Mouse (Mus musculus) neural tube, embryonic 11.5 days (tissue): ENCODE data around the gene Pdcd5. TPM values are rescaled to one million over a fixed set of nuclear protein-coding genes. Genes with fewer than 3 reads are reported as not detected.
A peak's percentile ranks its signal among the peaks of the same experiment; 100 is the strongest.

ENCODE experiments used
- ATAC-seq: fragments of 200-750 bp; cut with Nextera tagmentation; 2 replicates; pipeline ENCODE4 v1.8.0; 2017; ENCODE audit warnings: moderate number of reproducible peaks, mild to moderate bottlenecking, moderate TSS enrichment, moderate library complexity; ENCODE audit not compliant: insufficient read depth, low FRiP score, low TSS enrichment
- DNase-seq: peaks from one replicate; pipeline ENCODE4 v3.0.0-alpha.2; 2015; ENCODE audit warnings: low spot score
- H3K27ac ChIP-seq: fragments of 300-500 bp; sonication (generic); 2 replicates; pipeline ENCODE4 v1.5.1; 2014; ENCODE audit warnings: low read depth, mild to moderate bottlenecking, low read length
- H3K27me3 ChIP-seq: fragments of 300-500 bp; sonication (generic); 2 replicates; pipeline ENCODE4 v1.6.1; 2014; ENCODE audit warnings: mild to moderate bottlenecking, low read length, mixed read lengths; ENCODE audit not compliant: control insufficient read depth, insufficient read depth
- H3K36me3 ChIP-seq: fragments of 300-500 bp; sonication (generic); 2 replicates; pipeline ENCODE4 v1.6.1; 2014; ENCODE audit warnings: mild to moderate bottlenecking, low read length, moderate library complexity, mixed read lengths; ENCODE audit not compliant: control insufficient read depth, insufficient read depth
- H3K4me1 ChIP-seq: fragments of 300-500 bp; sonication (generic); 2 replicates; pipeline ENCODE4 v1.6.1; 2014; ENCODE audit warnings: low read length, mixed read lengths; ENCODE audit not compliant: control insufficient read depth, insufficient read depth
- H3K4me2 ChIP-seq: fragments of 300-500 bp; sonication (generic); 2 replicates; pipeline ENCODE4 v1.6.1; 2014; ENCODE audit warnings: low read depth, mild to moderate bottlenecking, moderate library complexity
- H3K4me3 ChIP-seq: fragments of 300-500 bp; sonication (generic); 2 replicates; pipeline ENCODE4 v1.5.1; 2014; ENCODE audit warnings: low read depth, low read length
- H3K9ac ChIP-seq: fragments of 300-500 bp; sonication (generic); 2 replicates; pipeline ENCODE4 v1.6.1; 2014; ENCODE audit warnings: mild to moderate bottlenecking, low read length
- H3K9me3 ChIP-seq: fragments of 300-500 bp; sonication (generic); 2 replicates; pipeline ENCODE4 v1.6.1; 2016; ENCODE audit warnings: low read length; ENCODE audit not compliant: control insufficient read depth
- WGBS: fragments of 180-500 bp; shearing (Covaris S2); extraction: QIAGEN DNeasy Blood & Tissue Kit; methylation state at CpG from one replicate; pipeline ENCODE4 v1.1.7; 2014; 5-methylcytosine and 5-hydroxymethylcytosine counted together
- polyA plus RNA-seq: library from polyadenylated mRNA; unstranded; fragments of >200 nt; fragmentation: Nextera tagmentation; extraction: Ambion mirVana; gene quantifications from 2 replicates; pipeline ENCODE4 v1.2.1, GENCODE M21; 2014

Gene Pdcd5
- polyA plus RNA-seq, 1 experiment from 2014 or later: 275 TPM

DNA sequence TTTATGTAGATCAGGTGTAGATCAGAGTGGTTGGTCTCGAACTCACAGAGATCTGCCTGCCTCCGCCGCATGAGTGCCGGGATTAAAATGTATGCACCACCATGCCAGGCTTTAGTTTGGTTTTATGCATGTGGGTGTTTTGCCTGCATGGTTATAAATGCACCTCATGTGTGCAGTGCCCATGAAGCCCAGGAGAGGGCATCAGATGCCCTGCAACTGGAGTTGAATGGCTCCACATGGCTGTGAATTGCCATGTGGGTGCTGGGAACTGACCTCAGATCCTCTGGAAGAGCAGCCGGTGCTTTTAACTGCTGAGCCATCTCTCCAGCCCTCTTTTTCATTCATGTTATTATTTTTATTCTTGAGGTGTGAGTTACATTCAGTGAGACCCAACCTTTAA lies 21.3 kb downstream of the Pdcd5 start:
- no peaks in the 10 kb centered on the region for H3K9me3 ChIP-seq
- WGBS: 99% methylated on average over 5 of the region's 5 CpGs
- no peak overlapping the region for H3K4me2 ChIP-seq
- no peaks in the 10 kb centered on the region for H3K4me1 ChIP-seq
- no peak overlapping the region for H3K27ac ChIP-seq
- peaks cover under 1% of the 10 kb centered on the region for H3K36me3 ChIP-seq
- ATAC-seq (no peak), DNase-seq (no peak)
- H3K4me3 ChIP-seq: no peak overlapping the region
- no peaks in the 10 kb centered on the region for H3K27me3 ChIP-seq
- no peak overlapping the region for H3K9ac ChIP-seq

- DNase-seq (no peak), ATAC-seq (no peak)
- Histone ChIP-seq H3K9ac (no peak overlapping the region), H3K4me2 (no peak overlapping the region), H3K27me3 (no peaks in the 10 kb centered on the region), H3K9me3 (no peaks in the 10 kb centered on the region), H3K4me1 (no peaks in the 10 kb centered on the region), H3K4me3 (no peak overlapping the region), H3K27ac (no peak overlapping the region), H3K36me3 (no peaks in the 10 kb centered on the region; the same call in 1 of the 2 replicates)
- whole genome bisulfite sequencing: 95% methylated on average over 10 of the region's 10 CpGs
Observed at GRCm38 (mm10) chr7:35622626-35623025, 24.7 kb downstream of the Pdcd5 start.

- DNase-seq (peak; percentile 22), ATAC-seq (no peak; the same call in 1 of the 2 replicates)
- Histone ChIP-seq H3K36me3 (peaks cover 4% of the 10 kb centered on the region; the same call in 1 of the 2 replicates), H3K4me2 (no peak overlapping the region), H3K4me1 (no peaks in the 10 kb centered on the region), H3K27ac (no peak overlapping the region), H3K9ac (no peak overlapping the region), H3K27me3 (no peaks in the 10 kb centered on the region), H3K9me3 (no peaks in the 10 kb centered on the region), H3K4me3 (no peak overlapping the region)
- 47% methylated on average over 4 of the region's 4 CpGs for WGBS
Observed at GRCm38 (mm10) chr7:35617513-35617912, 29.8 kb downstream of the Pdcd5 start.

DNA sequence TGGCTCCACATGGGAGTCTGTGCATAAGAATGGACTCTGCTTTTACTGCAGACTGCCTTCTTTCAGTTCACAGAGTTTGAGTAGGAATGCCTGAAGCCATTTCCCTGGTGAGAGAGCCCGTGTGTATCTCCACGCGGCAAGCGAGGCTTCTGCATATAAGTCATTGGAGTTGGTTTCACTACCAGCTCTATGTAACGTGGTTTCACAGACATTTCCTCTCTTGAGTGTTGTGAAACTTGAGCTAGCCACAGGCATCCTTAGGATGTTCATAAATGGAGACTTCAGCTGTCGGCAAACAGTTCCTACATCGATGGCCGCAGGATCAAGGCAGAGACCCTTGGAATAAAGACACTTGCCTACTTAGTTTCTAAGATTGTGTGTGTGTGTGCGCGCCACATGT lies 38.1 kb downstream of the Pdcd5 start:
- DNase-seq (no peak), ATAC-seq (no peak)
- no peaks in the 10 kb centered on the region for H3K9me3 ChIP-seq
- H3K27ac ChIP-seq: no peak overlapping the region
- H3K27me3 ChIP-seq: no peaks in the 10 kb centered on the region
- 93% methylated on average over 10 of the region's 10 CpGs for WGBS
- no peak overlapping the region for H3K4me2 ChIP-seq
- no peak overlapping the region for H3K9ac ChIP-seq
- H3K4me1 ChIP-seq: no peaks in the 10 kb centered on the region
- H3K36me3 ChIP-seq: peaks cover 2% of the 10 kb centered on the region; the same call in 1 of the 2 replicates
- H3K4me3 ChIP-seq: no peak overlapping the region

DNA sequence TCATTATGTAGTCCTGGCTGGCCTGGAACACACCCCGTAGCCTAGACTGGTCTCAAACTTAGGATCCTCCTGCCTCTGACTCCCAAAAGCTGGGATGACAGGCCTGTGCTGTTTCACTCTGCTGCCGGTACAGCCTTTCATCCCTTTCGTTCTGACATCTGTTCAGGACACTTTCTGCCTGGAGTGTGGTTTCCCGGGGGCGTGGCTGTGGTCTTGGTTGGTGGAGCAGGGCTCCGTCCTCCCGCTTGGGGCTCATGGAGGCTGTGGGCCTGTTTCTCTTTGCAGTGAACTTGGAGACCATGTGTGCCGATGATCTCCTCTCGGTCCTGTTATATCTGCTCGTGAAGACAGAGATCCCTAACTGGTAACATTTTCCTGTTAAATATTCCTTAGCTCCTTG lies 40.5 kb downstream of the Pdcd5 start:
- WGBS: 90% methylated on average over 10 of the region's 10 CpGs
- no peak overlapping the region for H3K27ac ChIP-seq
- DNase-seq (no peak), ATAC-seq (no peak)
- no peak overlapping the region for H3K9ac ChIP-seq
- no peaks in the 10 kb centered on the region for H3K27me3 ChIP-seq
- H3K4me2 ChIP-seq: no peak overlapping the region
- H3K4me3 ChIP-seq: no peak overlapping the region
- no peaks in the 10 kb centered on the region for H3K4me1 ChIP-seq
- H3K9me3 ChIP-seq: no peaks in the 10 kb centered on the region
- peaks cover 2% of the 10 kb centered on the region; the same call in 1 of the 2 replicates for H3K36me3 ChIP-seq

DNA sequence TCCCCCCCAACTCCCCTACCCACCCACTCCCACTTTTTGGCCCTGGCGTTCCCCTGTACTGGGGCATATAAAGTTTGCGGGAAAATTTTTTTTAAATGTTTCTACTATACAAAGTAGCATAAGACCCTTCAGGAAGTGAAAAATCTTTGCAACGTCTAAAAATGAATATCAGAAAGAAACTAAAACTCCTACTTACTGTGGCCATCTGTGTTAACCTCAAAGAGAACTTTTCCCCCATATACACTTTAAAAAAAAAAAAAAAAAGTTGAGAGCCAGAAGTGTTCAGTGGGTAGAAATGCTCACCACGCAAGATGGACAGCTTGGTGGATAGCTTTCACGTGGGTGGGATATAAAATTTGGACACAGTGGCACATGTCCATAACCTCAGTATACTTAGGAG lies 44.6 kb downstream of the Pdcd5 start:
- no peak overlapping the region for H3K4me3 ChIP-seq
- H3K4me1 ChIP-seq: no peaks in the 10 kb centered on the region
- DNase-seq (no peak), ATAC-seq (no peak)
- peaks cover 2% of the 10 kb centered on the region; the same call in 1 of the 2 replicates for H3K36me3 ChIP-seq
- no peak overlapping the region for H3K27ac ChIP-seq
- no peak overlapping the region for H3K9ac ChIP-seq
- WGBS: 98% methylated on average over 5 of the region's 5 CpGs
- no peaks in the 10 kb centered on the region for H3K27me3 ChIP-seq
- no peak overlapping the region for H3K4me2 ChIP-seq
- no peaks in the 10 kb centered on the region for H3K9me3 ChIP-seq

- DNase-seq (no peak), ATAC-seq (no peak)
- Histone ChIP-seq H3K4me3 (no peak overlapping the region), H3K27me3 (no peaks in the 10 kb centered on the region), H3K36me3 (peaks cover 2% of the 10 kb centered on the region; the same call in 1 of the 2 replicates), H3K4me1 (no peaks in the 10 kb centered on the region), H3K27ac (no peak overlapping the region), H3K4me2 (no peak overlapping the region), H3K9me3 (no peaks in the 10 kb centered on the region), H3K9ac (no peak overlapping the region)
- WGBS: 96% methylated on average over 6 of the region's 6 CpGs
Observed at GRCm38 (mm10) chr7:35601106-35601505, 46.2 kb downstream of the Pdcd5 start.

- ATAC-seq (no peak), DNase-seq (no peak)
- no peaks in the 10 kb centered on the region for H3K27me3 ChIP-seq
- no peaks in the 10 kb centered on the region for H3K9me3 ChIP-seq
- H3K4me2 ChIP-seq: no peak overlapping the region
- no peak overlapping the region for H3K9ac ChIP-seq
- no peaks in the 10 kb centered on the region for H3K4me1 ChIP-seq
- H3K27ac ChIP-seq: no peak overlapping the region
- H3K4me3 ChIP-seq: no peak overlapping the region
- 94% methylated on average over 10 of the region's 10 CpGs for WGBS
- H3K36me3 ChIP-seq: peaks cover 4% of the 10 kb centered on the region
Observed at GRCm38 (mm10) chr7:35600031-35600430, 47.3 kb downstream of the Pdcd5 start.

GRCm38 (mm10) chr7:35599492-35599891 lies 47.8 kb downstream of the Pdcd5 start:
- DNase-seq (no peak), ATAC-seq (no peak)
- Histone ChIP-seq H3K4me3 (no peak overlapping the region), H3K27ac (no peak overlapping the region), H3K9ac (no peak overlapping the region), H3K36me3 (peaks cover 4% of the 10 kb centered on the region), H3K4me1 (no peaks in the 10 kb centered on the region), H3K4me2 (no peak overlapping the region), H3K9me3 (no peaks in the 10 kb centered on the region), H3K27me3 (no peaks in the 10 kb centered on the region)
- WGBS: 94% methylated on average over 9 of the region's 9 CpGs
